Mouse (Mus musculus) lung, adult 2 months (tissue): ENCODE data around the gene Ctsw.

Experiments used
- CTCF ChIP-seq: fragments of 200-500 bp; IDR thresholded peaks from 2 replicates; pipeline ENCODE4 v1.5.1; 2011; ENCODE audit warnings: mild to moderate bottlenecking, low read length, control low read depth; ENCODE audit not compliant: insufficient read depth
- POLR2A ChIP-seq: fragments of 200-500 bp; IDR thresholded peaks from 2 replicates; pipeline ENCODE4 v1.6.1; 2011; ENCODE audit warnings: low read depth, mild to moderate bottlenecking, control low read depth, low read length, borderline replicate concordance; ENCODE audit errors: extremely low read depth

GRCm38 (mm10) chr19:5474281-5475068, 6.2 kb upstream of the Ctsw start:
- TF ChIP-seq CTCF (no peak), POLR2A (no peak)
